Mouse (Mus musculus) erythroblast, embryonic 14.5 days (primary cell): Measurements from ENCODE around the gene Eif4g2.

Experiments used
- GATA1 ChIP-seq: IDR thresholded peaks from 2 replicates; pipeline ENCODE4 v1.6.1; 2012; ENCODE audit warnings: low read length, inconsistent platforms, mixed read lengths
- TAL1 ChIP-seq: IDR thresholded peaks from 3 replicates; pipeline ENCODE4 v1.6.1; 2012; ENCODE audit warnings: low read length, inconsistent platforms, mixed read lengths

DNA sequence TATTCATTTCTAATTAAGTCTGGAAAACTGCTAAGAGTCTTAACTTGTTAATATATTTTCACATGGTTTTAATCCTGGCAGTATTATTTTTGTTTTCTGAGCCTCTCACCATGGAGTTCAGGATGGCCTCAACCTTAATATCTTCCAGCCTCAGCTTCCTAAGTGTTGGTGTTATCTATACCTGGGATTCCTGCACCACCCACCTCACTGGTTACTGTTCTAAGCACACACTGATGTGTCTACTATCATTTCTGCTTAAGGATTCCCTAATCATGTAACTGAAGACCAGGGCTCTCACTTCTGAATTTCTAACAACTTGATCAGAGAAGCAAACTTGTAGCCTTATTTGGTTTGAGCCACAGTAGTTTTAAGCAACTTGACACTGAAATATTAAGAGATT, 2.3 kb upstream of the Eif4g2 start:
- TF ChIP-seq GATA1 (peak; percentile 20; the same call in 1 of the 2 replicates), TAL1 (peak; percentile 15; the same call in 1 of the 3 replicates)
